Mouse (Mus musculus) 416B (cell line): ENCODE results near the gene Dnajb2.
A peak's percentile ranks its signal among the peaks of the same experiment; 100 is the strongest.

ENCODE experiments used
- DNase-seq: peaks from one replicate; pipeline ENCODE4 v3.0.0; 2011; ENCODE audit warnings: low read depth

Dnajb2 gene

DNA sequence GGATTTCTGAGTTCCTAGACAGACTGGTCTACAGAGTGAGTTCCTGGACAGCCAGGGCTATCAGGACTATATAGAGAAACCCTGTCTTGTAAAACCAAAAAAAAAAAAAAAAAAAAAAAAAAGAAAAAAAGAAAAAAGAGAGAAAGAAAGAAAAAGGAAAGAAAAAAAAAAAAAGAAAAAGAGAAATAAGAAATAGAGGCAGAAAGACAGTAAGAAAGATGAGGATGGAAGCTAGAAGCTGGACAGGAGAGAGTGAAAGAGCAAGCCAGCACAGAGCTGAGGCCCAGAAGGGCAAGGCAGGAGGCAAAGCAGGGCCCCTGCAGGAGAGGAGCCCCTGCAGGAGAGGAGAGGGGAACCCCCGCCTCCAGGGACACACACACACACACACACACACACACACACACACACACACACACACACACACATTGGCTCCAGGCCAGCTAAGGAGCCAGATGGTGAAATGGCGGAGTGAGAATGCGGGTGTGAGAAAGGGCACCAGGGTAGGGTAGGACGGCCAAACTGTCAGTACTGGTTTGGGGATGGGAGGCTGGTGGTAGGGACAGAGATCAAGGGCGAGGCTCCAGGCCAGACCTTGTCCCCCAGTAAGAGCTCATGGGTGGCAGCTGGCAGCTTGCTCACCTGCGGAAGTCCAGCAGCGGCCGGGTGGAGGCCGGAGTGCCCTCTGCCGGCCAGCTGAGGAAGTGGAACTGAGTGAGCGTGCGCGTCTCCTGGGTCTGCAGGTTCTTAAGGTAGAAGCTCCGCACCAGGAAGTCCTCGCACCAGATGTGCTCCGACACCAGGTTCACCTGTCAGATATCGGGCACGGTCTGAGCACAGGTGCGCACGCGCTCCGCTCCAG, 15.1 kb downstream of the Dnajb2 start:
- DNase-seq = peak; percentile 89

DNA sequence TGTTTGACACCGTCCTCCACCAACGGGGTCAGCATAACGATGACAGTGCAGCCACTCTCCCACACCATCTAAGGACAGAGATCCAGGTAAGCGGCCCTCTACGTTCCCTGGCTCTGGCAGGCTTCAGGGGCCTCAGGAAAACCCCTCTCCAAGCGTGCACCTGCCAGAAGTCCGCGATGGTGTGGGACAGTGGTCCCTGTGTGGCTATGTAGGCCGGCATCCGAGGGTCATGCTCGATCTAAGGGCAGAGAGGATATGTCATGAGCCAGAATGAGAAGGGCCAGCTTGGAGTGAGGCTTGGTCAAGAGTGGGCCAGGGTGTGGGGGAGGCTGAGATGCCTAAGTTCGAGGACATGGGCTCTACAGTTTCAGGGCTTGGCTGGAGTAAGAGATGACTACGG, 16.1 kb downstream of the Dnajb2 start:
- no peak for DNase-seq

DNA sequence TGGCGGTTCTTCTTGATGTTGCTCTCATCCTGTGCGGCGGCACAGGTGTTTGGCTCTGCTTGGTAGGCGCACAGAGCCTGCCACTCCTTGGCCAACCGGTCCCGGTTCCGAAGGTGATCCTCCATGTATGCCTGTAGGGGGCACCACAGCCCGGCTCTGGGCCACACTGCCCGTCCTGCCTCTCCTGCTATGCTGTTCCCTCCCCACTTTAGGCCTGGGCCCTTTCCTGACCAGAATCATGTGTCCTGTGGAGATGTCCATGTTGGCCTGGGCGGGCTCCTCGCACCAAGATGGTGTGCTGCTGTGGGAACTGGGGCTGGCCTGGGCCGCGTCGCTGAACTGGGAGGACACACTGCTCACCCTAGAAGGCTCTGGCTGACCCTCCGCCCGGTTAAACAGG, 16.8 kb downstream of the Dnajb2 start:
- DNase-seq = no peak

DNA sequence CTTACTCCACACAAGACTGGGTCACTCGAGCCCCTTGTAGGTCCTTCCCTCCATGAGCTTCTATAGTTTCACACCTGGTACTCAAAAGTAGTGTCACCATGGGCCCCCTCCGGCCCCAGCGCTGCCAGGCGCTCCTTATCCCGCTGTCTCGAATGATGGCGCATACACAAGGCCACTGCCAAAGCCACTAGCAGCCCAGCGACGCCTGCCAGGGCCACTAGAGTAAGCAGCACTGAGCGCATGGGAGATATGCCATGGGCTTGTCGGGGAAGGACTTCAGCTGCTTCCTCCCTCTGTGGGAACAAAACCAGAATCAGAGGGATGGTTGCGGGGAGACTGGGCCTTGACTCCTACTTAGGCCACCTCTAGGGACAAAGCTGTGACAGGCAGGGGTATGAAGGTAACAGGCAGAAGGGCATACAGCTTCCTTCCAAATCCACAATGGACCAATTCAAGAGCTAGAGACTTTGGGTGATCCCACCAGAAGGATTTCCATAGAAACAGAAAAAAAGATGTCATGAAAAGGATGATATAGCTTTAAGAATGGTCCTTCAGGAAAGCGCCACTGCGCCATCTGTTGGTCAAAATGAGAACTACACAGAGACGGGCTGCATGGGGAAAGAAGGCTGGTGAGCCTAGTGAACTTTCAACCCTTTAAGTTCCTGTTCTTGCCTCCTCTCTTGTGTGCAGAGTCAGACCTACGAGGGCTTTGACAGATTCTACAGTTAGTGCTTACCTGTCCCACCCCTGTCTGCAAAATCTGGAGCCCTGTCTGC, 17.8 kb downstream of the Dnajb2 start:
- DNase-seq = peak; percentile 81

DNA sequence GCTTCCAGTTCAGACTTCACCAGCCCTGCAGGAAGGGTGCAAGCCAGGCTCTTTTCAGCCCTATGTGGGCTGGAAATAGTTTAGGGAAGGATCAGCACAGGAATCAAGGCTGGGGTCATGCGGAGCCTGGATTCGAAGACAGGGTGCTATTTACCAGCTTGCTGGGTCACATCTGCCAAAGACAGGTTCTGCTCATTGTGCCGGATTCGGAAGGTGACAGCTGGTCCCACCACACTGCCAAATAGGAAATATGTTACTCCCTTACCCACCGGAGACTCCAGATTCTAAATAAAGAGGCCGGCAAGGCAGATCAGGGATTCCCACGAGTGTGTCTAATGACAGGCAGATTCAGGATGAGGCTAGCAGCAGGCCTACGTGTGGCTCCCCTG, 18.4 kb downstream of the Dnajb2 start:
- no peak for DNase-seq

DNA sequence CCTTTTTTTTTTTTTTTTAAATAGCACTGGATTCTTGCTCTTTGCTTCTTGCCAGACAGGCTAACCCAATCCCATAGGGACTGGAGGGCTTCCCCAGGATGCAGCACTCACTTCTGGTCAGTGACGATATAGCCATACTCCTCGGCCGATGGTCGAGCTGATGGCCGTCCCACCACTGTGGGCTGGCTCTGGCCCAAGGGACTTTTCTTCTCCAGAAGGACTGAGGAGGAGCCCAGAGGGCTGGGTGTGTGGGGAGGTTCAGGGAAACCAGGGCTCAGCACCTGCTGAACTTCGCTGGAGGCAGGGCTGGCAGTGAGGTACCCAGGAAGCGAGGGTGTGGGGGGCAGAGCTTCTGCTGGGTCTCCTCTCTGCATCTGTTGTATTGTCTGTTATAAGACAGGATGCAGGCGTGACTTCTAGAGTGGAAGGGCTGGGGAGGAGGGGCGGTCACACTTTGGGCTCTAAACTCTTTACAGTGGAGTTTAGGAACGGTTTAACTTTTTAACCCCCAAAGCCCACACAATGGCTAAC, 19.4 kb downstream of the Dnajb2 start:
- DNase-seq = no peak

DNA sequence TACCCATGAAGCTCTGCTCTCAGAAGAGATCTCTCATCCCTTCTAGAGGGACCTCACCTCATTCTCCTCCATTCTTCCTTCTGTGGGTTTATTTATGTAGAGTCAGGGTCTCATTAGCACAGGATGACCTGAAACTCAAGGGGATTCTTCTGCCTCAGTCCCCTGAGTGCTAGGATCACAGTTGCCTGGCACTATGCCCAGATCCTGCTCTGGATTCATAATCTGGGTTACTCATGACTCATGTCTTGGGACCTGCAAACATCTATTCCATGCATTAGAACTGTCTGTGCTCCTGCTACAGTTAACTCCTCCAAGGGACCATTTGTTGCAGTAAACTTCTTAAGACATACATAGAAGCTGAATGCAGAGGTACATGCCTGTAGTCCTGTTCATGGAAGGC, 25.1 kb downstream of the Dnajb2 start:
- DNase-seq = no peak

DNA sequence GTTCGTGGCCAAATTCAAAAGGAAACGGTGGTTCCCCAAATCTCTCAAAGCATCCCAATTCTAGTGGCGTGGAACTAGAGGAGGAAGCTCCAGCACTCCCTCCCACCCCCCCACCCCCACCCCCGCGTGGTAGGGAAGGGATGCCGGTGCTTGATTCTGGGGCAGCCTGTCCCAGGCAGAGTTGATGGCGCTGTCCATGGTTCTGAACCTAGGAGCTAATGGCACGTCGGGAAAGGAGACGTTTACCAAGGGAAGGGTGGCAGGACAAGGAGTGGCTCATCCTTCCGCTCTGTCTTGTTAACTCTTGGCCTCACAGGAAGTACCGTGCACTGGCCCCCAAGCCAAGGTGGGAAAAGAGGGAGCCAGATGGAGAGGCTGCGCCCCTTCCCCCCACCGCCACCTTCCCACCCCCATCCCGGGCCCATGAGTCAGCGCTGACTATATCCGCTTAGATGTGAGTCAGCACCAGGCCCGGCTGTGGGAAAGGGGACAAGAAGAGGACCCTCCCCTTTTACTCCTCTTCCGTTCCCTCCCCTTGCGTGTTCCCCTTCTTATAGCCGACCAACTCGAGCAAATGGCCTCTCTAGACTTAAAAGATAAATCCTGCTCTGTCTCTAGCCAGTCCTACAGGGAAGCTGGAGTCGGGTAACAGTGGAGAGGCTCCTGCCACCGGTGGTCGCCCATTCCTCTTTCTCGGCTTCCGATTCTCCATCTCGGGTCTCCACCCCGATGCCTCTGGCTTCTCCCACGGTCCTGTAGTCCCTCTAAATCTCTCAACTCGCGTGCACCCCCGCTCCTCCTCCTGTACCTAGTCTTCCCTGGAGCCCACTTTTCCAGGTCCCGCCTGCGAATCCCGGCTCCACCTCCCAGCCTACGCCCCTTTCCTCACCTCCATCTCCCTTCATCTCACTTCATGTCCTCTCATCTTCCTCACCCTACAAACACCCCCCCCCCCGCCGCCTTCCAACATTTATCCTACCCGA, 27.1 kb downstream of the Dnajb2 start:
- peak; percentile 59 for DNase-seq

DNA sequence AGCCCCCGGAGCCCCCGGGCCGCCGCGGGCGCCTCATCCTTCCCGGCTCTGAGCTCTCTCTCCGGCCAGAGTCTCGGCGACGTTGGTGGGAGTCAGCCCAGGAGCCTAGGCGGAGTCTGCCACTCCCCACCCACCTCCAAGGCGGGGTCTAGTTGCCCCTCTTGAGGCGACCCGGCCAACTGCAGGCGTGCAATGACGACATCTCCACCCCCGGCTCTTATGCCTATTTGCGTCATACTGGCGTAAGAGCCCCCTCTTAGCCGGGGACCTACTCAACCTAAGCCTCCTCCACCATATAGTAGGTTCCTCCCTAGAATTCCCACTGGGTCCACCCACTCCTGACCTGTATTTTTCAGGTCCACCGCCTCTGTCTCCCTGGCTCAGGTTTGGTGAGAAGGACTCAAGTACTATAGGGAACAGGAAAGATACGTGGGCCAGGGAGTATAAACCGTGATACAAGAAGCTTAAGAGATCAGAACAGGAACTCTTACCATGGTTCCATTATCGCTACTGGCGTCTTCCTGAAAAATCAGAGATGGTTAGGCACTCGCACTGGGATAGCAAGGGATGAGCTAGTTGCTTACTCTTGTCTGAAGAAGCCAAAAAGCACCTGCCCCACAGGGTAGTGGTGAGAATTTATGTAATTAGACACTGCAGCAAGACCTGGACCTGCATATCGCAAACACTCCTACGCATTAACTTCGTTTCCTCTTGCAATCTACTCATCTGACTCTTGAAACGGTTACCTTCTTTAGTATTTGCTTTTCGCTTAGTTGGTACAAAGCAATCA, 28.1 kb downstream of the Dnajb2 start, which contains the start of gene Ptprn:
TSS of gene Ptprn (minus strand) at position 412 of the 790 bp plus-strand sequence.
- DNase-seq = no peak

DNA sequence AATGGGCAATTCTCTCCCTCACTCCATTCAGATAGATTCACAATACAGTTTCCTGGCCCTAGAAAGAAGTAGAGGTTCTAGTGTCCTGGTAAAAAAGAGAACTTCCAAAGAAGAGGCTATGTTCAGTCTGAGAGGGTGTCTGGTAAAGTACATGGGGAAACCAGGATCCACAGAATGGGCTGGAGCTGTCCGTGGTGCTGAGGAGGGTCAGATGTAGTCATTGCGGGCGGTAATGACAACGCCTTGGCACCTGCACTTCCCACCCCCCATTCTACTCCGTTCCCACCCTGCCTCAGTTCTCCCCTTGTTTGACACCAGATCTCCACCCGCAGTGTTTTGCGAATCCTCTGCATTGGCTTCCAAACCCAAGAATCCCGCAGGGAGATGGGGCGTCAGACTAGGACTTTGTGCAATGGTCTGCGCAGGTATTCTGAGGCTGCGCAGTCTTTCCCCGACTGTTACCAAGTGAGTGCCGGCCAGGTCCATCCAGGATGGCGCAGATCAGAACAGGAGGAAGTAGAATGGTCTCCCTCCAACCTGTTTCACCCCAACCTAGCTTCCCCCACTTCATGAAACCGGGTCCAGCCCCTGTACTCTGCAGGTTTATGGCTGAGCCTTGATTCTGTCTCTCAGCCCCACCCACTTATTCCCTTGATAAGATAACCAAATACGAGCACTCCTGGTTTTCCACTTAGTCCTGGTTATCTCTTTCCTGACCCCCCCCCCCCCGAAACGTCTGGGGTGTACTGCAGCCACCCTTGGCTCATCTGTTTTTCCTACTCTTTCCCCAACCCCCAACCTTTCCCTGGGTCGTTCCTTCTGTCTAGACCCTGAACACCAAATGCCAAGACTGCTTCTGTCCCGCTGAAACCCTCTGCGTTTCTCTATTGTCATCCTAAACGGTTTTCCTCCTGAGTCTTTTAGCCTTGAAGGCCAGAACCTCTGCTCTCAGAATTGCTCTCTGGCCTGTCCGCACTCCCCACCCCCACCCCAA, 41.3 kb downstream of the Dnajb2 start:
- DNase-seq = peak; percentile 32

DNA sequence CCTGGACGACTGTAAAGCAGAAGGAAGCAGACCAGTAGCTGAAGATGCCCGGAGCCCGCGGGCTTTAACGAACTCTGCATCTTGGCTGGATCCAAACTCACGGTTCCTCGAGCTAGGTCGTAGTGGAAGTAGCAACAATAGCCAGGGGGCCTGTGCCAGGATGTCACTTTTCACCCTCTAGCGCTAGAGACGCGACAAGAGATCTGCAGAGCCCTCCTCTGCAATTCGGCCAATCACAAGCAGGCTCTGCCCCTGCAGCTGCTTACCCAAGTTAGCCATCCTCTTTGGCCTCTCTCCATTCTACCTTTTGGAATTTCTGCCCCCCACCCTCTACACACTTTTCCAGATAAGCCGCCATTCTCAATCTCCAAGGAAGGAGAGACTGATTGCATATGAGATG, 42.0 kb downstream of the Dnajb2 start, which contains the start of gene Resp18:
TSS of gene Resp18 (minus strand) at position 188 of the 400 bp plus-strand sequence.
- no peak for DNase-seq

DNA sequence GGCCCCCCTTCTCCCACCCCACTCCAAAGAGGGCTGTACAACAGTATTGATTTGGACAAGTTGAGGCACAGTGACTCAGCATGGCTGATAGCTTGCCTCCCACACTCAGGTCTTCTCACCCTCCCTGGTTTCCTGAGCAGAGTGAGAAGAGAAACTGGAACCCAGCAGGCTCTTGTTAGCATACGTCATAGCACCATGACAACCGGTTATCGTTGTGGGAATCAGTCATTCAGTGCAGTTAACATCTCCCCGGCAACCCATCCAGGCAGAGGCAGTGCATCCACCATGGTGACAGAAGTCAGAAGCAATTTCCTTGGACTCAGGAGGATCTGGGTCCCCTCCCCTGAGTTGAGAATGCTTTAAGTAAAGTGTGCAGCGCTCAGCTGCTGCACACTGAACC, 46.8 kb downstream of the Dnajb2 start:
- no peak for DNase-seq

DNA sequence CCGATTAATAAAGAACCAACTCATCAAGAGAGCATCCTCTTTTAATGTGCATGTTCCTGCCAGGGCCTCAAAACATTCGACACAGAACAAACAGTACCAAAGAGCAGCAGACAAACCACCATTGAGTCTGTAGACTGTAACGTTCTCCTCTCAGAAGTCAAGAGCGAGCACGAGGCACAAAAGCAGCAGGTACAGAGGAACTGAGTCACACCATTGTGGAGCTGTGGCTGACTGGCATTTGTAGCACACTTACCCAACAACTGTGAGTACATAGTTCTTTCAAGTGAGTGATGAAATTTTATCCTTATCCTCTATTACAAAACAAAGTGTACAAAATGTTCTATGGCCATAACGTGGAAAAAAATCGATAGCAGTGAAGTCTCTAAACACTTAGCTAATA, 48.7 kb downstream of the Dnajb2 start:
- DNase-seq = peak; percentile 41

DNA sequence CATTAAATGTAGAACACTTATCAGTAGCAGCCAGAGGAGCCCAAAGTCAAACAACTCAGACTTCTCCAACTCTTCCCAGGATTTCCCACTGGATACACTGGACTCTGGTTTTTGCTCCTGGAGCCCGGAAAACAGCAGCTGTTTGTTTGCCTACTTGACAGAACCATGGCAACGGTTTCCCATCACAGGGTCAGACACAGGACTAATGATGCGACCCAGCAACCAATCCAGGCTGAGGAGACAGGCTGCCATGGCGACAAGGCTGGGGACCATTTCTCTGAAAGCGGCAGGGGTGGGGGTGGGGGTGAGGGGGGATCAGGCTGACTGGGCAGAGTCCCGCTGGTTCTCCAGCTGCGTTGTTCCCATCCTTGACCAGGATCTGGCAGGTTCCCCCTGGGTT, 53.2 kb downstream of the Dnajb2 start:
- DNase-seq = no peak

DNA sequence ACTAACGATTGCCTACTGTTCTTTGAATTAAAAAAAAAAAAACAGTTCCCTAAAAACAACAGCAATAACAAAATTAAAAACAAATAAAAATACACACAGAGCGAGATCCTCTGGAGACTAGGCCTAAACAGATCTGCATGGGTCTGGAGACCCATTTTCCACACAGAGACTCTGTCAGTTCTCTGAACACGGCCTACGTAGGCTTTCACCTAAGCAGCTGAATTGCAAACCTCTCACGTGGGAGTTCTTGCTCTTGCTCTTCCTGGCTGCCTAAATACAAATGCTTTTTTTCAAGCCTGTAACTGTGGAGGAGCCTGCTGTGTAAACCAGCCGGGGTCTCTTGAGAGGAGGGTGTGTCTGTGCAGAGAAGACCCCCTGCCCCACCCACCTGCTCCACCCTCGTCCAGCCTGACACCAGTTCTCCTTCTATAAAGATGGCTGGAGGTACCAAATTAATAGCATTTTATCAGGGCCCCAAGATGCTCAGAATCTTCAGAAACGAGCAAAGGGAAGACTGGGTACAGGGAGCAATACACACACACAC, 53.8 kb downstream of the Dnajb2 start:
- DNase-seq = no peak

DNA sequence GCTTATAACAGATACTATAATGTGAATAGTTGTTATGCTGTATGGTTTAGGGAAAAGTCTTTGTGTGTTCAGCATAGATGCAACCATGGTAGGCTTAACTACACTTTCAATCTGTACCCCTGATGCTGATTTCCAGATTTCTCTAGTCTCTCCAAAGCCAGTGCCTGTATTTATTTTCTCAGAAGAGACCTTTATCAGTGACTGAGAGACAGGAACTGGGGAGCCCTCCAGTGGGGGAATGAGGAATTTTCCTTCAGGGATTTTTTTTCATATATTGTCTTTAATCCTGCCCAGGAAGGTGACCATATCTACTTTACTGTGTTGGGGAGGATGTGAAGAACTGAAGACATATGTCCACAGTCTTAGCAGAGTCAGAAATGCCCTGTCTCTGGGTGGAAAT, 54.4 kb downstream of the Dnajb2 start:
- peak; percentile 60 for DNase-seq

DNA sequence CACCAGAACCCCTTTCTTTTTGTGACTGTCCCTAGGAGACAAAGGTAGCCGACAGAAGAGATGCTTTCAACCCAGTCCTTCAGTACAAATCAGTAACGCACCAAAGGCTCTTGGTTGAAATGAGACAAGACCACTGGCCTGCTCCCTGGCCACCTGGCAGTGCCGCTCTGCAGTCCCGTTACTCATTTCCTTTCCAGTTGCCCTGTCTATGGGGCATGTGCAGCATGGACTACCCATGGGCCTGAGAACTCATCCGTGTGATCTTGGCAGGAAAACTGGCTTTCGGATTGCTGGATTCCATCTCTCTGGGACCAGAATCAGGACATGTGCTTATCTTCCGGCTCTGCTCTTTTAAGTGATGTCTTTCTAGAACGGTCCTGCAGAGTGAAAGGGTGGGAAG, 55.1 kb downstream of the Dnajb2 start:
- no peak for DNase-seq

DNA sequence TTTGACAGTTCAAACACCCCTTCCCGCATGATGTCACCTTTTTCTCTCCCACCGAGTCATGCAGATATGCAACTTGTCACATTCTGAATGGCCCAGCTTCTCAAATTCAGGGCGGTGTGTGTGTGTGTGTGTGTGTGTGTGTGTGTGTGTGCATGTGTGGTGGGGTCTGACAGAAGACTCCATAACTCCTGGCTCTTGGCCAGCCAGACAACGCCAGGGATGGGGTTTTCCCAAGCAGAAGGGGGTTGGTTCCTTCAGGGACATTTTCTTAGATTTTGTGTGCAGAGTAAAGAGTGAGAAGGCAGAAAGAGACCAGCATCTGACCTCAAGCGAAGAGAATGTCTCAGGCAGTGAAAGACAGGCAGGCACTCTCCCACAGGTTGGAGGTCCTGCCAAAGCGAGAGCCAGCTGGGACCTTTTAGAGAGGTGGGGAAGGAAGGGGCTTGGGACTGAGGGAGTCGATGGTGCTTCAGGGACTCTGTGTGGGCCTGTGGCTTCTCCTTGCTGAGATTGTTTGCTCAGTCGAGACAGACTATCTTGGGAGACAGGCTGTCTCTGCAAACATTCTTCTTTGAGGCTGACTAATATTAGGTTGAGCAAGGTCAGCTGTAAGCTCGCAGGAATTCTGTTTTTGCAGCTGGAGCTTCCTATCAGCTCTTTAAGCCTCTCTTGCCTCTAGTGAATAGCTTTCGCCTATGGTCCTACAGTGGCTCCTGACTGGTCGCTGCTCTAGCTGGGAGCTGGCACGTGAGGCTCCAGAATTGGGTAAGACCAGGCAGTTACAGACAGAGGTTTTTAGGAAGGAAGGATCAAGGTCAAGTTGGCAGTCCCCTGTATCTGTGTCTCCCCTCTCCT, 56.5 kb downstream of the Dnajb2 start:
- no peak for DNase-seq
